Mouse (Mus musculus): ENCODE data around the gene Cops2. TPM values are rescaled to one million over a fixed set of nuclear protein-coding genes. Genes with fewer than 3 reads are reported as not detected.

Cops2 gene
- total and polyA plus RNA-seq, 2 experiments: 6.0 to 65.5 TPM

GRCm38 (mm10) chr2:125813972-125814595, 44.9 kb downstream of the Cops2 start:
- DNase-seq (ENCODE audit: extremely low read depth, low read depth, low spot score): no peak
- Histone ChIP-seq H3K4me1 (ENCODE audit: control insufficient read depth, insufficient read depth, low read length) (no peaks in the 10 kb centered on the region), H3K27ac (replicated peaks; ENCODE audit: insufficient read depth, low read depth, low read length) (no peak overlapping the region), H3K27me3 (ENCODE audit: control insufficient read depth, insufficient read depth, low read length) (no peaks in the 10 kb centered on the region), H3K36me3 (ENCODE audit: control insufficient read depth, insufficient read depth, low read length) (no peaks in the 10 kb centered on the region), H3K9ac (ENCODE audit: low read depth, low read length) (no peak overlapping the region), H3K79me2 (ENCODE audit: control insufficient read depth, insufficient read depth, low read length) (no peaks in the 10 kb centered on the region), H3K4me3 (ENCODE audit: insufficient read depth, low read depth, low read length) (no peak overlapping the region)
- TF ChIP-seq POLR2A (IDR thresholded peaks at IDR 0.05; ENCODE audit: extremely low read depth, insufficient read depth, low read length) (no peak), CTCF (IDR thresholded peaks at IDR 0.05; ENCODE audit: low read depth, low read length) (no peak)
- 80% methylated on average over 9 of the region's 9 CpGs for WGBS

- H3K4me3 ChIP-seq (ENCODE audit: insufficient read depth, low read depth, low read length): no peak overlapping the region
- no peaks in the 10 kb centered on the region for H3K27me3 ChIP-seq (ENCODE audit: control insufficient read depth, insufficient read depth, low read length)
- no peaks in the 10 kb centered on the region for H3K79me2 ChIP-seq (ENCODE audit: control insufficient read depth, insufficient read depth, low read length)
- H3K4me1 ChIP-seq (ENCODE audit: control insufficient read depth, insufficient read depth, low read length): no peaks in the 10 kb centered on the region
- DNase-seq (ENCODE audit: extremely low read depth, low read depth, low spot score): no peak
- 54% methylated on average over 2 of the region's 2 CpGs for WGBS
- no peak overlapping the region for H3K9ac ChIP-seq (ENCODE audit: low read depth, low read length)
- H3K36me3 ChIP-seq (ENCODE audit: control insufficient read depth, insufficient read depth, low read length): no peaks in the 10 kb centered on the region
- TF ChIP-seq POLR2A (IDR thresholded peaks at IDR 0.05; ENCODE audit: extremely low read depth, insufficient read depth, low read length) (no peak), CTCF (IDR thresholded peaks at IDR 0.05; ENCODE audit: low read depth, low read length) (no peak)
- H3K27ac ChIP-seq (replicated peaks; ENCODE audit: insufficient read depth, low read depth, low read length): no peak overlapping the region
Measured at GRCm38 (mm10) chr2:125811332-125811731, 47.6 kb downstream of the Cops2 start.

GRCm38 (mm10) chr2:125809551-125809950, 49.4 kb downstream of the Cops2 start:
- no peaks in the 10 kb centered on the region for H3K36me3 ChIP-seq (ENCODE audit: control insufficient read depth, insufficient read depth, low read length)
- no peaks in the 10 kb centered on the region for H3K4me1 ChIP-seq (ENCODE audit: control insufficient read depth, insufficient read depth, low read length)
- no peaks in the 10 kb centered on the region for H3K79me2 ChIP-seq (ENCODE audit: control insufficient read depth, insufficient read depth, low read length)
- no peak for TF ChIP-seq CTCF (IDR thresholded peaks at IDR 0.05; ENCODE audit: low read depth, low read length)
- TF ChIP-seq POLR2A (IDR thresholded peaks at IDR 0.05; ENCODE audit: extremely low read depth, insufficient read depth, low read length): no peak
- DNase-seq (ENCODE audit: extremely low read depth, low read depth, low spot score): no peak
- no peaks in the 10 kb centered on the region for H3K27me3 ChIP-seq (ENCODE audit: control insufficient read depth, insufficient read depth, low read length)
- H3K27ac ChIP-seq (replicated peaks; ENCODE audit: insufficient read depth, low read depth, low read length): no peak overlapping the region
- H3K4me3 ChIP-seq (ENCODE audit: insufficient read depth, low read depth, low read length): no peak overlapping the region
- no peak overlapping the region for H3K9ac ChIP-seq (ENCODE audit: low read depth, low read length)
- 93% methylated on average over 7 of the region's 7 CpGs for WGBS

GRCm38 (mm10) chr2:125805826-125806225, 53.1 kb downstream of the Cops2 start:
- Histone ChIP-seq H3K4me3 (ENCODE audit: insufficient read depth, low read depth, low read length) (no peak overlapping the region), H3K9ac (ENCODE audit: low read depth, low read length) (no peak overlapping the region), H3K36me3 (ENCODE audit: control insufficient read depth, insufficient read depth, low read length) (no peaks in the 10 kb centered on the region), H3K4me1 (ENCODE audit: control insufficient read depth, insufficient read depth, low read length) (no peaks in the 10 kb centered on the region), H3K79me2 (ENCODE audit: control insufficient read depth, insufficient read depth, low read length) (no peaks in the 10 kb centered on the region), H3K27ac (replicated peaks; ENCODE audit: insufficient read depth, low read depth, low read length) (no peak overlapping the region), H3K27me3 (ENCODE audit: control insufficient read depth, insufficient read depth, low read length) (no peaks in the 10 kb centered on the region)
- no peak for DNase-seq (ENCODE audit: extremely low read depth, low read depth, low spot score)
- 76% methylated on average over 1 of the region's 1 CpGs for WGBS
- no peak for TF ChIP-seq CTCF (IDR thresholded peaks at IDR 0.05; ENCODE audit: low read depth, low read length)

GRCm38 (mm10) chr2:125801947-125802346, 57.0 kb downstream of the Cops2 start:
- DNase-seq (ENCODE audit: extremely low read depth, low read depth, low spot score): no peak
- Histone ChIP-seq H3K27ac (replicated peaks; ENCODE audit: insufficient read depth, low read depth, low read length) (no peak overlapping the region), H3K36me3 (ENCODE audit: control insufficient read depth, insufficient read depth, low read length) (no peaks in the 10 kb centered on the region), H3K9ac (ENCODE audit: low read depth, low read length) (no peak overlapping the region), H3K27me3 (ENCODE audit: control insufficient read depth, insufficient read depth, low read length) (no peaks in the 10 kb centered on the region), H3K79me2 (ENCODE audit: control insufficient read depth, insufficient read depth, low read length) (no peaks in the 10 kb centered on the region), H3K4me3 (ENCODE audit: insufficient read depth, low read depth, low read length) (no peak overlapping the region), H3K4me1 (ENCODE audit: control insufficient read depth, insufficient read depth, low read length) (no peaks in the 10 kb centered on the region)
- 82% methylated on average over 4 of the region's 4 CpGs for WGBS
- TF ChIP-seq CTCF (IDR thresholded peaks at IDR 0.05; ENCODE audit: low read depth, low read length) (no peak), POLR2A (IDR thresholded peaks at IDR 0.05; ENCODE audit: extremely low read depth, insufficient read depth, low read length) (no peak)

- Histone ChIP-seq H3K4me3 (ENCODE audit: insufficient read depth, low read depth, low read length) (no peak overlapping the region), H3K27ac (replicated peaks; ENCODE audit: insufficient read depth, low read depth, low read length) (no peak overlapping the region), H3K36me3 (ENCODE audit: control insufficient read depth, insufficient read depth, low read length) (no peaks in the 10 kb centered on the region), H3K27me3 (ENCODE audit: control insufficient read depth, insufficient read depth, low read length) (no peaks in the 10 kb centered on the region), H3K4me1 (ENCODE audit: control insufficient read depth, insufficient read depth, low read length) (no peaks in the 10 kb centered on the region), H3K79me2 (ENCODE audit: control insufficient read depth, insufficient read depth, low read length) (no peaks in the 10 kb centered on the region), H3K9ac (ENCODE audit: low read depth, low read length) (no peak overlapping the region)
- DNase-seq (ENCODE audit: extremely low read depth, low read depth, low spot score): no peak
- WGBS: 67% methylated on average over 8 of the region's 8 CpGs
- no peak for TF ChIP-seq POLR2A (IDR thresholded peaks at IDR 0.05; ENCODE audit: extremely low read depth, insufficient read depth, low read length)
- no peak for TF ChIP-seq CTCF (IDR thresholded peaks at IDR 0.05; ENCODE audit: low read depth, low read length)
Measured at GRCm38 (mm10) chr2:125801038-125801437, 57.9 kb downstream of the Cops2 start.
